Mouse (Mus musculus): Measurements from ENCODE around the gene Slc7a7.

- TF ChIP-seq GATA1 (IDR thresholded peaks at IDR 0.05; ENCODE audit: borderline replicate concordance, low read length) (no peak), FLI1 (IDR thresholded peaks at IDR 0.05; ENCODE audit: low read length) (no peak)
These were observed 15.9 kb downstream of the Slc7a7 start for GRCm38 (mm10) chr14:54401723-54402122.

All from megakaryocyte, embryonic 14.5 days (primary cell).